Mouse (Mus musculus) heart, postnatal 0 days (tissue): ENCODE data around the gene Ccdc146. TPM values are rescaled to one million over a fixed set of nuclear protein-coding genes. Genes with fewer than 3 reads are reported as not detected.

Experiments
- ATAC-seq: fragments of 200-750 bp; cut with Nextera tagmentation; 2 replicates; pipeline ENCODE4 v1.8.0; 2017; ENCODE audit warnings: low read depth, moderate number of reproducible peaks, moderate library complexity; ENCODE audit not compliant: insufficient read depth
- DNase-seq: peaks from one replicate; pipeline ENCODE4 v3.0.0-alpha.2; 2016; ENCODE audit warnings: low spot score
- H3K27ac ChIP-seq: fragments of 300-500 bp; sonication (generic); 2 replicates; pipeline ENCODE4 v1.5.1; 2014; ENCODE audit warnings: low read depth, mild to moderate bottlenecking
- H3K27me3 ChIP-seq: fragments of 300-500 bp; sonication (generic); 2 replicates; pipeline ENCODE4 v1.6.1; 2014; ENCODE audit warnings: low read length, mixed read lengths; ENCODE audit not compliant: control insufficient read depth, insufficient read depth
- H3K36me3 ChIP-seq: fragments of 300-500 bp; sonication (generic); replicated peaks from 2 replicates; pipeline ENCODE4 v1.6.1; 2014; ENCODE audit warnings: low read length, mixed read lengths; ENCODE audit not compliant: control insufficient read depth, insufficient read depth
- H3K4me1 ChIP-seq: fragments of 300-500 bp; sonication (generic); 2 replicates; pipeline ENCODE4 v1.6.1; 2014; ENCODE audit warnings: antibody characterized with exemption; ENCODE audit not compliant: control insufficient read depth, insufficient read depth
- H3K4me2 ChIP-seq: fragments of 300-500 bp; sonication (generic); 2 replicates; pipeline ENCODE4 v1.6.1; 2014; ENCODE audit warnings: low read depth, mild to moderate bottlenecking, low read length, moderate library complexity
- H3K4me3 ChIP-seq: fragments of 300-500 bp; sonication (generic); 2 replicates; pipeline ENCODE4 v1.5.1; 2014; ENCODE audit warnings: low read depth, low read length
- H3K9ac ChIP-seq: fragments of 300-500 bp; sonication (generic); replicated peaks from 2 replicates; pipeline ENCODE4 v1.6.1; 2014; ENCODE audit warnings: low read depth, low read length, mixed read lengths
- H3K9me3 ChIP-seq: fragments of 300-500 bp; sonication (generic); replicated peaks from 2 replicates; pipeline ENCODE4 v1.6.1; 2016; ENCODE audit warnings: low read length; ENCODE audit not compliant: control insufficient read depth
- CTCF ChIP-seq: IDR thresholded peaks from 2 replicates; pipeline ENCODE4 v1.5.1; 2016; ENCODE audit warnings: antibody characterized with exemption, control low read depth, low read depth
- EP300 ChIP-seq: IDR thresholded peaks from 2 replicates; pipeline ENCODE4 v1.6.1; 2016; ENCODE audit warnings: antibody characterized with exemption, low read depth
- whole genome bisulfite sequencing: fragments of 180-500 bp; shearing (Covaris S2); extraction: QIAGEN DNeasy Blood & Tissue Kit; methylation state at CpG from one replicate; pipeline ENCODE4 v1.1.7; 2014; 5-methylcytosine and 5-hydroxymethylcytosine counted together
- polyA plus RNA-seq: library from polyadenylated mRNA; unstranded; fragments of >200 nt; fragmentation: Nextera tagmentation; extraction: Ambion mirVana; gene quantifications from 2 replicates; pipeline ENCODE4 v1.2.1, GENCODE M21; 2015
- total RNA-seq: library from RNA; depleted of rRNA; stranded (reverse); fragments of >200 nt; gene quantifications from 2 replicates; pipeline ENCODE4 v1.2.3, GENCODE M21; 2014; ENCODE audit warnings: low replicate concordance

Gene Ccdc146
- total and polyA plus RNA-seq, 2 experiments from 2014 or later, result 0.08 to 4.1 TPM

DNA sequence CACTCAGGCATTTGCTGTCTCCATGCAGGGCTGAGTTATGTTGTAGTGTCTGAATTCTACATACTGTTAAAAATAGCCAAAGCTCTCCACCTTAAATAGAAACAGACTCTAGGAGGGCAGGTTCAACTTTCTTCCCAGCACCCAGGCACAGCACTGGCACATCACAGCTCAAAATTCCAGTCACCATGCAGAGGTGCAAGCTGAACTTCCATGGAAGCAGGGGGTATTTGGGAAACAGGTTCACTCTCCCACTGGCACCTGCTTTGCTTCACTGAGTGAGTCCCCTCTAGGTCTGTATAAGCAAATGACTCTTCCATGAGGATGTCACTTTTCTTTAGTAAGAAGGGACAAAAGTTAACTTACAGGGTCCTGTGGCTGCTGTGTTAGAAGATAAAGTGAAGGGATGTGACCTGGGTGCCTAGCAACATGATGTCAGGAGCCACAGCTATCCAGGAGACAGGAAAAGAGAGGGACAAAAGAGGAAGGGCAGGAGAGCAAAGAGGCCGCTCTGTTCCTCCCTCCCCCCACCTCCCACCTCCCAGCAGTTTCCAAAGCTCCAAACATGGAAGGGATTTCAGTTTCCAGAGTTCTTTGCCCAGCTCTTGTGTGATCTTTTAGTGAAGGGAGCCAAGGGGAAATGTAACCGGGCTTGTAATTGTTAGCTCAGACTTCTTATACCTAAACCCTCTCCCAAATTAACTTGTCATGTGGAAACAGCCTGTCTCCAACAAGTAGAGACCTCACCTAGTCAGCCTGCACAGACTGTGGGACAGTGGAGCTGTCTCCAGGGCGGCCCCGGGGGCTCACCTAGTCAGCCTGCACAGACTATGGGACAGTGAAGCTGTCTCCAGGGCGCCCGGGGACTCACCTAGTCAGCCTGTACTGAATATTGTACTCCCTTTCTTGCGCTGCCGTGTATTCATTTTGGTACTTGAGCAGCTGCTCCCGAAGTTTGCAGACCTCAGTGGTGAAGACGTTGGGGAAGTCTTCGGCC lies 94.5 kb downstream of the Ccdc146 start:
- peak overlapping the region; percentile 15; the same call in 1 of the 2 replicates for H3K4me3 ChIP-seq
- TF ChIP-seq CTCF (no peak), EP300 (peak; percentile 34; the same call in 1 of the 2 replicates)
- H3K4me2 ChIP-seq, result peak overlapping the region; percentile 46
- H3K9ac ChIP-seq, result peak overlapping the region; percentile 22; the same call in 1 of the 2 replicates
- ATAC-seq (peak; percentile 91), DNase-seq (peak; percentile 94)
- H3K27me3 ChIP-seq, result no peaks in the 10 kb centered on the region
- H3K36me3 ChIP-seq, result no peaks in the 10 kb centered on the region
- peaks cover 37% of the 10 kb centered on the region for H3K4me1 ChIP-seq
- no peaks in the 10 kb centered on the region for H3K9me3 ChIP-seq
- H3K27ac ChIP-seq, result peak overlapping the region; percentile 98
- 27% methylated on average over 11 of the region's 11 CpGs for WGBS

GRCm38 (mm10) chr5:21328560-21328959 lies 95.9 kb downstream of the Ccdc146 start:
- no peak for DNase-seq
- H3K36me3 ChIP-seq, result no peaks in the 10 kb centered on the region
- H3K4me1 ChIP-seq, result peaks cover 44% of the 10 kb centered on the region
- peak overlapping the region; percentile 46; the same call in 1 of the 2 replicates for H3K4me2 ChIP-seq
- no peak for ATAC-seq
- H3K4me3 ChIP-seq, result no peak overlapping the region
- H3K27ac ChIP-seq, result peak overlapping the region; percentile 98
- no peaks in the 10 kb centered on the region for H3K27me3 ChIP-seq
- WGBS, result 38% methylated on average over 1 of the region's 1 CpGs
- TF ChIP-seq EP300 (no peak), CTCF (no peak)
- H3K9ac ChIP-seq, result no peak overlapping the region
- H3K9me3 ChIP-seq, result no peaks in the 10 kb centered on the region

- WGBS, result 5% methylated on average over 1 of the region's 1 CpGs
- ATAC-seq, result no peak
- H3K4me2 ChIP-seq, result no peak overlapping the region
Observed at GRCm38 (mm10) chr5:21326494-21326893, 98.0 kb downstream of the Ccdc146 start.

DNA sequence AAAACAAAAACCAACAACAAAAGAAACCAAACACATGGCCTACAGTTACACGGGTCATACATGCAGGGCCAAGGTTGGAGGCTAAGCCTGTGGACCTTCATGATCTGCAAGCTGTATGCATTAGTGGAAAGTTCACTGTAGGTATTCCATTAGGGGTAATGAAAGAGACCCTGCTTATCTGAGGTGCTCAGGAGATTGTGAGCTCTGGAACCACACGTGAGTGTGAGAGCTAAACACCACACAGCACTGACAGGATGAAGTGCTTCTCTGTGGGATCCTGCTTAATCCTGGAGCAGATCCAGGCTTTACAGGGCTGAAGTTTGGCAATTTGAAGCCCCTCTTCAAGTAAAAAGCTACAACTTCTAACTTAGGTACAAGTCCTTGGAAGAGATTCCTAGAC lies 104.3 kb downstream of the Ccdc146 start:
- Histone ChIP-seq H3K9me3 (no peaks in the 10 kb centered on the region), H3K9ac (no peak overlapping the region), H3K4me3 (no peak overlapping the region), H3K4me2 (no peak overlapping the region), H3K27ac (no peak overlapping the region), H3K4me1 (peaks cover 15% of the 10 kb centered on the region), H3K27me3 (no peaks in the 10 kb centered on the region), H3K36me3 (no peaks in the 10 kb centered on the region)
- ATAC-seq (no peak; the same call in 1 of the 2 replicates), DNase-seq (no peak)
- no peak for TF ChIP-seq EP300
- no peak for TF ChIP-seq CTCF
- 35% methylated on average over 2 of the region's 2 CpGs for WGBS

More at GRCm38 (mm10) chr5:21326494-21326893, 98.0 kb downstream of the Ccdc146 start:
- Histone ChIP-seq H3K4me3 (no peak overlapping the region), H3K9me3 (no peaks in the 10 kb centered on the region), H3K27ac (no peak overlapping the region), H3K27me3 (no peaks in the 10 kb centered on the region), H3K9ac (no peak overlapping the region), H3K4me1 (peaks cover 43% of the 10 kb centered on the region), H3K36me3 (no peaks in the 10 kb centered on the region)
- DNase-seq, result peak; percentile 79
- TF ChIP-seq EP300 (0 out of 2 replicates have a peak, but pooled peaks have one; percentile 47), CTCF (peak; percentile 83)

DNA sequence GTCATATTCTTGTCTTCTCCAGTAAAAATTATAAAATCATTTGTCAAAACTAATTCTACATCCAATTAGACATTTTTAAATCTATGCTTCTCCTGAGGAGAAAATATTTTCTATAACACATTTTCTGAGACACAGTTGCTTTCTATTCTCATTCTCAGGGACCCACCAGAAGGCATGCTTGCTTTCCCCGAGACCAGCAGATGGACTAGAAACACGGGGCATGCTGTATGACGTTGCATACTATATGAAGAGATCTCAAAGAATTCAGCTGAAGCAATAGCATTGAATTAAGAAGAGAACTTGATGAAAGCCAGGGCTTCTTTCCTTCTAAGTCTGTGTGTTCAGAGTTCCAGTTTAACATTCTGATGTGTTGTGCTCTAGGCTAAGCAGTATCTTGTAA lies 109.8 kb downstream of the Ccdc146 start:
- TF ChIP-seq EP300 (no peak), CTCF (no peak)
- WGBS, result 80% methylated on average over 3 of the region's 3 CpGs
- DNase-seq, result no peak

More for the DNA sequence above, 109.8 kb downstream of the Ccdc146 start:
- Histone ChIP-seq H3K9me3 (no peaks in the 10 kb centered on the region), H3K4me1 (peaks cover 1% of the 10 kb centered on the region; the same call in 1 of the 2 replicates), H3K36me3 (no peaks in the 10 kb centered on the region), H3K4me2 (no peak overlapping the region), H3K4me3 (no peak overlapping the region), H3K27me3 (no peaks in the 10 kb centered on the region), H3K27ac (no peak overlapping the region), H3K9ac (no peak overlapping the region)
- ATAC-seq, result no peak
